Comparison of ENCODE assay signal across 9 mouse cellular contexts in the genomic region with DNA sequence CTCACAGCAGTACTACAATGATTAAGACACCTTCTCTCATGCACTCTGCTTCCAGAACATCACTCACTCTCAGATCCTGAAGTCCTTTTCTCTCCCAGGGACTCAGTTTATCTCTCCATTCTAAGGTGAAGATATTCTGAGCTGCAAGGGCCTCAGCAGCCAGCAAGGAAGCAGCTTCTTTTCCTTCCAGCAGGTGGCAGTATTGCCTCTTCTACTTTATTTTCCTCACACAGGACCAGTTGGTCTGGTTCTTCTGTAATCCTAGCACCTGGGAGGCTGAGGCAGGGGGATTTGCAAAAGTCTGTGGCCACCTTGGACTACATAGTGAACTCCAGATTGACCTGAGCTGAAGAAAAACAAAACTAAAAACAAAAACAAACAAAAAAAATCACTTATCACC. TPM values are rescaled to one million over a fixed set of nuclear protein-coding genes. Genes with fewer than 3 reads are reported as not detected.
DNase-seq lines count a peak whose midpoint lies in the region; ATAC-seq and TF ChIP-seq lines count a peak whose summit lies in the region.
"Had no signal": no experiment of that assay in that cellular context is flagged by ENCODE, and none has a peak within 500 bp of the region (broad histone marks: within the 10 kb centered on the region; RNA-seq: fewer than 3 reads in every experiment).

No protein-coding gene starts in this region.

- H3K36me3 ChIP-seq in hindbrain, embryonic 11.5 days (ENCODE audit: control insufficient read depth, insufficient read depth, low read length): no peaks in the 10 kb centered on the region
- H3K36me3 ChIP-seq in hindbrain, embryonic 13.5 days: peaks cover 6% of the 10 kb centered on the region; the same call in 1 of the 2 replicates
- H3K36me3 ChIP-seq in hindbrain, embryonic 15.5 days: no peaks in the 10 kb centered on the region; the same call in 1 of the 2 replicates
- H3K36me3 ChIP-seq: liver, embryonic 15.5 days had no signal

- no peak for ATAC-seq in hindbrain, embryonic 11.5 days (ENCODE audit: low FRiP score)
- no peak for ATAC-seq in hindbrain, embryonic 13.5 days (ENCODE audit: low FRiP score)
- ATAC-seq in hindbrain, embryonic 15.5 days (ENCODE audit: low FRiP score, low read depth): 0 out of 2 replicates have a peak, but pooled peaks have one; percentile 38
- no peak for ATAC-seq in inflammation-experienced regulatory T-cells, adult 6 months

- H3K27me3 ChIP-seq in hindbrain, embryonic 11.5 days (ENCODE audit: control insufficient read depth, insufficient read depth, low read length): peaks cover 22% of the 10 kb centered on the region
- peaks cover 57% of the 10 kb centered on the region for H3K27me3 ChIP-seq in hindbrain, embryonic 13.5 days
- H3K27me3 ChIP-seq in cerebellum, adult 2 months (ENCODE audit: control insufficient read depth, insufficient read depth, low read length): 0 out of 2 replicates have a peak, but pooled peaks cover 1% of the 10 kb centered on the region
- peaks cover 42% of the 10 kb centered on the region for H3K27me3 ChIP-seq in hindbrain, embryonic 15.5 days

- TF ChIP-seq POLR2A in cerebellum, adult 2 months (IDR thresholded peaks at IDR 0.05; ENCODE audit: borderline replicate concordance, insufficient read depth, low read length): no peak

- H3K4me1 ChIP-seq in hindbrain, embryonic 11.5 days (replicated peaks; ENCODE audit: control insufficient read depth, insufficient read depth, low read length): no peaks in the 10 kb centered on the region
- H3K4me1 ChIP-seq in hindbrain, embryonic 13.5 days (replicated peaks): no peaks in the 10 kb centered on the region
- H3K4me1 ChIP-seq in cerebellum, adult 2 months (ENCODE audit: control insufficient read depth, insufficient read depth, low read length): no peaks in the 10 kb centered on the region
- no peaks in the 10 kb centered on the region for H3K4me1 ChIP-seq in hindbrain, embryonic 15.5 days (replicated peaks)
- H3K4me1 ChIP-seq: liver, embryonic 15.5 days had no signal

- no peak overlapping the region for H3K4me2 ChIP-seq in hindbrain, embryonic 11.5 days (replicated peaks; ENCODE audit: low read depth, low read length)
- H3K4me2 ChIP-seq in hindbrain, embryonic 13.5 days: no peak overlapping the region
- no peak overlapping the region for H3K4me2 ChIP-seq in hindbrain, embryonic 15.5 days
- H3K4me2 ChIP-seq: liver, embryonic 15.5 days had no signal

- no peak overlapping the region for H3K27ac ChIP-seq in hindbrain, embryonic 11.5 days (ENCODE audit: low read depth, low read length)
- H3K27ac ChIP-seq in hindbrain, embryonic 13.5 days: no peak overlapping the region
- H3K27ac ChIP-seq in cerebellum, adult 2 months (ENCODE audit: insufficient read depth, low read length): no peak overlapping the region
- no peak overlapping the region for H3K27ac ChIP-seq in hindbrain, embryonic 15.5 days (replicated peaks)
- H3K27ac ChIP-seq: liver, embryonic 15.5 days had no signal

- no peak overlapping the region for H3K9ac ChIP-seq in hindbrain, embryonic 11.5 days (ENCODE audit: low read depth, low read length)
- H3K9ac ChIP-seq in hindbrain, embryonic 13.5 days: no peak overlapping the region
- no peak overlapping the region for H3K9ac ChIP-seq in hindbrain, embryonic 15.5 days
- H3K9ac ChIP-seq: liver, embryonic 15.5 days had no signal

- TF ChIP-seq CTCF in cerebellum, adult 2 months (IDR thresholded peaks at IDR 0.05; ENCODE audit: borderline replicate concordance, insufficient read depth, low read depth, low read length): peak; percentile 84

- peak; percentile 79 for DNase-seq in hindbrain, embryonic 11.5 days (ENCODE audit: low spot score)
- peak; percentile 23 to 33 for DNase-seq in urinary bladder, postnatal 36 days (ENCODE audit: low spot score in 2 of 2)
- no peak for DNase-seq in urinary bladder, postnatal 4 days (ENCODE audit: low spot score in 2 of 2)
- peak; percentile 70 to 77 for DNase-seq in cerebellum, adult 2 months
- peak; percentile 61 for DNase-seq in lung, postnatal 36 days

- no peak overlapping the region for H3K4me3 ChIP-seq in hindbrain, embryonic 11.5 days (ENCODE audit: low read depth, low read length)
- H3K4me3 ChIP-seq in hindbrain, embryonic 13.5 days: no peak overlapping the region
- H3K4me3 ChIP-seq in cerebellum, adult 2 months (replicated peaks; ENCODE audit: insufficient read depth, low read depth, low read length): no peak overlapping the region
- H3K4me3 ChIP-seq in hindbrain, embryonic 15.5 days: no peak overlapping the region
- H3K4me3 ChIP-seq: liver, embryonic 15.5 days had no signal

- no peaks in the 10 kb centered on the region for H3K9me3 ChIP-seq in hindbrain, embryonic 11.5 days (ENCODE audit: control insufficient read depth, low read length)
- no peaks in the 10 kb centered on the region for H3K9me3 ChIP-seq in hindbrain, embryonic 13.5 days
- no peaks in the 10 kb centered on the region for H3K9me3 ChIP-seq in hindbrain, embryonic 15.5 days
- H3K9me3 ChIP-seq: liver, embryonic 15.5 days had no signal

RNA-seq across cellular contexts. Expression of a gene that starts 8.3 kb away (rescaled TPM):
- 0.06 and 0.07 TPM in 2 replicates for polyA plus RNA-seq in hindbrain, embryonic 11.5 days (2014; fragmentation: Nextera tagmentation; extraction: Ambion mirVana)
- polyA plus RNA-seq in hindbrain, embryonic 13.5 days (2015; fragmentation: Nextera tagmentation; extraction: Ambion mirVana): 0.34 and 0.39 TPM in 2 replicates
- polyA plus RNA-seq in cerebellum, adult 2 months (2012; rRNA removed): 2.5 and 2.9 TPM in 2 replicates
- 0.31 and 0.51 TPM in 2 replicates for polyA plus RNA-seq in hindbrain, embryonic 15.5 days (2015; fragmentation: Nextera tagmentation; extraction: Ambion mirVana)
- 1 to 10 TPM in 2 of 3 experiments, under 1 TPM in 1; 0.60 to 1.9 (median 1.4) TPM for polyA plus RNA-seq in inflammation-experienced regulatory T-cells, adult 6 months (2017; shearing (Covaris generic))
- polyA plus RNA-seq: liver, embryonic 15.5 days had no signal

RNA-seq across cellular contexts. Expression of a gene that starts 19.8 kb away (rescaled TPM):
- 153 and 158 TPM in 2 replicates for polyA plus RNA-seq in hindbrain, embryonic 11.5 days (2014; fragmentation: Nextera tagmentation; extraction: Ambion mirVana)
- polyA plus RNA-seq in hindbrain, embryonic 13.5 days (2015; fragmentation: Nextera tagmentation; extraction: Ambion mirVana): 105 and 115 TPM in 2 replicates
- 68.5 and 74.2 TPM in 2 replicates for polyA plus RNA-seq in cerebellum, adult 2 months (2012; rRNA removed)
- polyA plus RNA-seq in hindbrain, embryonic 15.5 days (2015; fragmentation: Nextera tagmentation; extraction: Ambion mirVana): 95.7 and 101 TPM in 2 replicates
- 10 to 100 TPM; 76.1 to 89.6 (median 87.7) TPM for polyA plus RNA-seq in inflammation-experienced regulatory T-cells, adult 6 months (2017; shearing (Covaris generic))

RNA-seq across cellular contexts. Expression of a gene that starts 38.8 kb away (rescaled TPM):
- 1.7 and 3.0 TPM in 2 replicates for polyA plus RNA-seq in hindbrain, embryonic 11.5 days (2014; fragmentation: Nextera tagmentation; extraction: Ambion mirVana)
- 10.8 and 10.9 TPM in 2 replicates for polyA plus RNA-seq in hindbrain, embryonic 13.5 days (2015; fragmentation: Nextera tagmentation; extraction: Ambion mirVana)
- polyA plus RNA-seq in cerebellum, adult 2 months (2012; rRNA removed): 22.5 and 22.6 TPM in 2 replicates
- 13.3 and 13.7 TPM in 2 replicates for polyA plus RNA-seq in hindbrain, embryonic 15.5 days (2015; fragmentation: Nextera tagmentation; extraction: Ambion mirVana)
- polyA plus RNA-seq in inflammation-experienced regulatory T-cells, adult 6 months (2017; shearing (Covaris generic)): under 1 TPM in 1 of 3 experiments, not detected in 2; 0.39 TPM

RNA-seq across cellular contexts. Expression of a gene that starts 41.9 kb away (rescaled TPM):
- 3.8 and 4.1 TPM in 2 replicates for polyA plus RNA-seq in hindbrain, embryonic 11.5 days (2014; fragmentation: Nextera tagmentation; extraction: Ambion mirVana)
- 10.4 and 11.3 TPM in 2 replicates for polyA plus RNA-seq in hindbrain, embryonic 13.5 days (2015; fragmentation: Nextera tagmentation; extraction: Ambion mirVana)
- polyA plus RNA-seq in cerebellum, adult 2 months (2012; rRNA removed): 23.8 and 24.0 TPM in 2 replicates
- polyA plus RNA-seq in hindbrain, embryonic 15.5 days (2015; fragmentation: Nextera tagmentation; extraction: Ambion mirVana): 12.2 and 15.4 TPM in 2 replicates
- polyA plus RNA-seq in inflammation-experienced regulatory T-cells, adult 6 months (2017; shearing (Covaris generic)): 1 to 10 TPM in 2 of 3 experiments, under 1 TPM in 1; 0.20 to 2.4 (median 1.7) TPM

RNA-seq across cellular contexts. Expression of a gene that starts 53.7 kb away (rescaled TPM):
- 125 and 155 TPM in 2 replicates for polyA plus RNA-seq in hindbrain, embryonic 11.5 days (2014; fragmentation: Nextera tagmentation; extraction: Ambion mirVana)
- 124 and 132 TPM in 2 replicates for polyA plus RNA-seq in hindbrain, embryonic 13.5 days (2015; fragmentation: Nextera tagmentation; extraction: Ambion mirVana)
- polyA plus RNA-seq in cerebellum, adult 2 months (2012; rRNA removed): 61.0 and 61.2 TPM in 2 replicates
- polyA plus RNA-seq in hindbrain, embryonic 15.5 days (2015; fragmentation: Nextera tagmentation; extraction: Ambion mirVana): 106 and 108 TPM in 2 replicates
- 10 to 100 TPM; 45.9 to 56.8 (median 47.7) TPM for polyA plus RNA-seq in inflammation-experienced regulatory T-cells, adult 6 months (2017; shearing (Covaris generic))

Comparison
In these comparisons a context has a peak if more than half of its experiments do, and no peak if none do; other contexts are left out.
1. DNase-seq: peak in hindbrain, embryonic 11.5 days (single experiment), urinary bladder, postnatal 36 days (2 of 2), cerebellum, adult 2 months (2 of 2) and lung, postnatal 36 days (single experiment); none in urinary bladder, postnatal 4 days (0 of 2).